Comparison of ENCODE assay signal across 15 mouse cellular contexts in the genomic region with DNA sequence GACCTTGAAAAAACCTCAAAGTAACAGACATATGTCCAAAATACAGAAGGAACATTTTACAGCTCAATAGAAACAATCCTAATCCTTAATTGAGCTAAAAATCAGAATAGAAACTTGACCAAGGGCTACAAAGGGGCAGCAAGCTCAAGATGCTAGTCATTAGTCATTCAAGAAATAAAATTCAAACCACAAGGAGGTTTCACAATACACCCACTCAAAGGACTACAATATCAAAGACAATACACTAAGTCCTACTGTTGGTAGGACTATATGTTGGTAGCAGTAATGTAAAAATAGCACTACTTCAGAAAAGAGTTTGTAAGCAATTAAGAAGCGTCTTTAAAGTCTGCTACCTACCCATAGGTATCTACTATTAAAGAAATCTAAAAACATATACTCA.
"Had no signal": no experiment of that assay in that cellular context is flagged by ENCODE, and none has a peak within 500 bp of the region (broad histone marks: within the 10 kb centered on the region; RNA-seq: fewer than 3 reads in every experiment).

No protein-coding gene starts in this region.

- H3K4me3 ChIP-seq: layer of hippocampus, adult 2 months; limb, embryonic 10.5 days; liver, embryonic 15.5 days; lung, embryonic 15.5 days; midbrain, embryonic 15.5 days; neural tube, embryonic 13.5 days had no signal

- H3K36me3 ChIP-seq: limb, embryonic 10.5 days; liver, embryonic 15.5 days; lung, embryonic 15.5 days; midbrain, embryonic 15.5 days; neural tube, embryonic 13.5 days had no signal

- H3K27me3 ChIP-seq: liver, embryonic 15.5 days; lung, embryonic 15.5 days; midbrain, embryonic 15.5 days; neural tube, embryonic 13.5 days had no signal

- DNase-seq: kidney, adult 11 months; kidney, postnatal 10 days; kidney, postnatal 4 days; lung, postnatal 14 days; retina, postnatal 1 day; right cerebral cortex, postnatal 14 days; thymus, postnatal 14 days had no signal

- H3K4me2 ChIP-seq: liver, embryonic 11.5 days; liver, embryonic 15.5 days; lung, embryonic 15.5 days; midbrain, embryonic 11.5 days; midbrain, embryonic 15.5 days; neural tube, embryonic 13.5 days had no signal
